Mouse (Mus musculus) thymus, adult 2 months (tissue): ENCODE measurements around the gene Gzme. TPM values are rescaled to one million over a fixed set of nuclear protein-coding genes. Genes with fewer than 3 reads are reported as not detected.

ENCODE experiments used
- DNase-seq: peaks from one replicate; pipeline ENCODE4 v3.0.0; 2021
- H3K27ac ChIP-seq: fragments of 200-500 bp; 2 replicates; pipeline ENCODE4 v1.5.1; 2012; ENCODE audit warnings: low read length, control low read depth; ENCODE audit not compliant: control insufficient read depth, insufficient read depth
- H3K27me3 ChIP-seq: fragments of 200-500 bp; 2 replicates; pipeline ENCODE4 v1.6.1; 2012; ENCODE audit warnings: mild to moderate bottlenecking, low read length, moderate library complexity, mixed read lengths; ENCODE audit not compliant: control insufficient read depth, insufficient read depth
- H3K36me3 ChIP-seq: fragments of 200-500 bp; 2 replicates; pipeline ENCODE4 v1.6.1; 2012; ENCODE audit warnings: mild to moderate bottlenecking, low read length, moderate library complexity; ENCODE audit not compliant: control insufficient read depth, insufficient read depth
- H3K4me1 ChIP-seq: fragments of 200-500 bp; replicated peaks from 2 replicates; pipeline ENCODE4 v1.6.1; 2012; ENCODE audit warnings: low read length; ENCODE audit not compliant: control insufficient read depth, insufficient read depth
- H3K4me3 ChIP-seq: fragments of 200-500 bp; 2 replicates; pipeline ENCODE4 v1.5.1; 2012; ENCODE audit warnings: mild to moderate bottlenecking, low read length, control low read depth, moderate library complexity; ENCODE audit not compliant: control insufficient read depth, insufficient read depth
- CTCF ChIP-seq: fragments of 200-500 bp; IDR thresholded peaks from 2 replicates; pipeline ENCODE4 v1.5.1; 2012; ENCODE audit warnings: mild to moderate bottlenecking, control low read depth, low read length, moderate library complexity, borderline replicate concordance; ENCODE audit not compliant: control insufficient read depth, poor library complexity, insufficient read depth; ENCODE audit errors: extremely low read depth
- POLR2A ChIP-seq: fragments of 200-500 bp; IDR thresholded peaks from 2 replicates; pipeline ENCODE4 v1.6.1; 2012; ENCODE audit warnings: mild to moderate bottlenecking, low read length, control low read depth, moderate library complexity; ENCODE audit not compliant: control insufficient read depth, poor library complexity, insufficient read depth; ENCODE audit errors: extremely low read depth
- WGBS: fragments of 180-500 bp; shearing (Covaris S2); methylation state at CpG from one replicate; pipeline ENCODE4 v1.1.7; 2018; 5-methylcytosine and 5-hydroxymethylcytosine counted together
- polyA plus RNA-seq: library from polyadenylated mRNA; depleted of rRNA; stranded (reverse); fragments of >200 nt; gene quantifications from 2 replicates; pipeline ENCODE4 v1.2.3, GENCODE M21; 2012; rRNA removed

Gzme gene
- polyA plus RNA-seq, 1 experiment: not detected

DNA sequence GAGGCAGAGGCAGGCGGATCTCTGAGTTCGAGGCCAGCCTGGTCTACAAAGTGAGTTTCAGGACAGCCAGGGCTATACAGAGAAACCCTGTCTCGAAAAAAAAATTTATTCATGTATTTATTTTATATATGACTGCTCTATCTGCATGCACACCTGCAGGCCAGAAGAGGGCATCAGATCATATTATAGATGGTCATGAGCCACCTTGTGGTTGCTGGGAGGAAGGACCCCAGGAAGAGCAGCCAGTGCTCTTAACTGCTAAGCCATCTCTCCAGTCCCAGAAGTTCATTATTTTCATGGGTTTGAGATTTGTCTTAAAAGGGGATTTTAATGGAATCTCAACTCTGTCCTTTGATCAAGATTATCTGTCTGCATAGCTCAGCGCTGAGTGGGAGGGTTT lies 21.5 kb downstream of the Gzme start:
- TF ChIP-seq POLR2A (no peak), CTCF (no peak)
- Histone ChIP-seq H3K4me1 (no peaks in the 10 kb centered on the region), H3K4me3 (no peak overlapping the region), H3K36me3 (no peaks in the 10 kb centered on the region), H3K27me3 (no peaks in the 10 kb centered on the region), H3K27ac (no peak overlapping the region)
- WGBS: 77% methylated on average over 4 of the region's 4 CpGs
- DNase-seq: peak; percentile 25

DNA sequence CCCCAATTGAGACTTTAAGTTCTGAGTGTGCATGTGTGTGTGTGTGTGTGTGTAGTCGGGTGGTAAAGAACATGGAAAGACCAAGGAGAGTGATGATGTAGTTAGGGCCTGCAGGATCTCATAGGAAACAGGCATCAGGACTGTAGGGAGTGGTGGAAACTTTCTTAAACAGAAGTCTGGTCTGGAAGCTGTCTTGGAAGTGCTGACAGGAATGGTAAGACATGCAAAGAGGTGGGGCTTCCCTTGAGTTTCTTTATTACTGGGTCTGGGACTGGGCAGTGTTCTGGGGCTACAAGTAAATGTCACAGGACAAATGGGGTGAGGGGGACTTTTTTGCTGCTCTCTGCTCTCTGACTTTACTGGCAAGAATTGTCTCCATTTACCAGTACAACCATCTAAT lies 22.8 kb downstream of the Gzme start:
- Histone ChIP-seq H3K27ac (no peak overlapping the region), H3K4me3 (no peak overlapping the region), H3K36me3 (no peaks in the 10 kb centered on the region), H3K27me3 (no peaks in the 10 kb centered on the region), H3K4me1 (no peaks in the 10 kb centered on the region)
- DNase-seq: no peak
- 90% methylated on average over 1 of the region's 1 CpGs for WGBS
- TF ChIP-seq CTCF (no peak), POLR2A (no peak)

DNA sequence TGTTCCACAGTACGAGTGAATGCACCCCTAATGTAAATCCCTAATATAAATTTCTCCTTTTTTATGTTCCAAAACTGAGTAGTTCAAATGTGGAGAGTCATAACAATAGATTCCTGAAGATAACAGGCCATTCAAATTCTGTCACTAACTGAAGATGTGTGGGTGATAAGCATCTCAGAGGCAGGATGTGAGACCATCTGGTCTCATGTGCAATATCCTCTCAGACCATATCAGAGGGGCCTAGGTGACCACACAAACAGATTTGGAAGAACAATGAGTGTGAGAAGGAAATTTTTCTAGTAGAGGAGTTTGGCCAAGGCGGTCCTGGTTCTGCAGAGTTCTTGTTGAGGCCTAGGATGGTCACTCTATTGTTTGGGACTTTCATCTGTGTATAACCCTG lies 27.1 kb downstream of the Gzme start:
- 41% methylated on average over 2 of the region's 2 CpGs for WGBS
- no peak for TF ChIP-seq CTCF
- no peak for TF ChIP-seq POLR2A
- no peaks in the 10 kb centered on the region for H3K27me3 ChIP-seq
- no peak for DNase-seq
- H3K4me3 ChIP-seq: no peak overlapping the region
- no peaks in the 10 kb centered on the region for H3K36me3 ChIP-seq
- H3K4me1 ChIP-seq: no peaks in the 10 kb centered on the region
- H3K27ac ChIP-seq: no peak overlapping the region

DNA sequence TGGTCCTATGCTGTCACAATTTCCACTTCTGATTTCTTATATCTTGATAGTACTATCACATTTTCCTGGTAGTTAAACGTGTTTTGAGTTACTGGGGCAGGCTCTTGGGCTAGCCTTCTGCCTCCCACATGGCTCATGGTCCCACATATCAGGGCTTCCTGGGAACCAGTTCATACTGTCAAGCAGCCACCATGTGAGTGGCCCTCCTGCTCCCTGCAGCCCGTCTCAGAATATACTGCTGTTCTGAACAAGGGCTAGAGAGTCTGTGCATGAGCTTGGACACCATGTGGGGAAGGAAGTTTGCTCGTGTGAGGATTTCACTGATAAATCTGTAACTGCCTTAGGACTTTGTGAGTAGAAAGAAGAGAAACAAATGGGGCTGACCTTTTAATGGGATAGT lies 33.7 kb downstream of the Gzme start:
- H3K4me1 ChIP-seq: no peaks in the 10 kb centered on the region
- no peak overlapping the region for H3K4me3 ChIP-seq
- no peak overlapping the region for H3K27ac ChIP-seq
- H3K27me3 ChIP-seq: no peaks in the 10 kb centered on the region
- no peaks in the 10 kb centered on the region for H3K36me3 ChIP-seq
- TF ChIP-seq CTCF: no peak
- TF ChIP-seq POLR2A: no peak
- 81% methylated on average over 3 of the region's 3 CpGs for WGBS
- DNase-seq: no peak

DNA sequence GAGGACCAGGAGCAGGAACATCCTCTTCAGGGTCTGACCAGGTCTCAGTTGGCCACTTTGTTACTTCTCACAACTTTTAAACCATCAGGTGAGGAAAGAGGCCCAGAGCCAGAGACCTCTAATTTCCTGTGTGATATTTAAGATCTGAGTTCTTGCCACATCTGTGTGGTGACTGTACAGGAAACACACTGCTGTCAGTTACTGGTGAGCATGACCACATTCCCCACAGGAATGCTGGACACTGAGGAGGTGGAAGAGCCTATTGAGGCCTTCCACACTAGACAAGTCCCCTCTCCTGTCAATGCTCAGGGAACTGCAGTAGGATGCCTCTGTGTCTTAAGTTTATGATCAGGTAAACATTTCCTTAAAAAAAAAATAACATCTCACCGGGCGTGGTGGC lies 35.3 kb downstream of the Gzme start, which contains the start of gene Mcpt8:
TSS of gene Mcpt8 (minus strand) at position 107 of the 400 bp plus-strand sequence.
- Histone ChIP-seq H3K36me3 (no peaks in the 10 kb centered on the region), H3K4me3 (no peak within 1 kb of the TSS), H3K4me1 (no peaks in the 10 kb centered on the region), H3K27me3 (no peaks in the 10 kb centered on the region), H3K27ac (no peak within 1 kb of the TSS)
- WGBS: 76% methylated on average over 2 of the region's 2 CpGs
- no peak for DNase-seq
- TF ChIP-seq CTCF: no peak

DNA sequence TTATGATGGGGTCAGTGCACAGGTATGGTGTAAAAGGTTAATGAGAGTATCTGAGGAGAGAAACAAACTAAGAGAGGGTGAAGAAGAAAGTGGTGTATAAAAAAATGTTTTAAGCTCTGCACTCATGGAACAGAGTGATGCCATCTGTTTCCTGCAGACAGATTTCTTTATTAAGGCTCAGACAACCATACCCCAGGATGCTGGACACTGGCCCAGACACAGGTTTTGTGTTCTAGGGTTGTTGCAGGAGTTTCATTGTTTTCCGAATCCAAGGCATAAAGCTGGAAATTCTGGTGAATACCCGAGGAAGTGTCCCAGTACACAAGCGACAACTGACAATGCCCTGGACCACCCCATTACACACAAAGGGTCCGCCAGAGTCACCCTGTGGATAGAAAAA lies 38.4 kb downstream of the Gzme start:
- Histone ChIP-seq H3K27me3 (no peaks in the 10 kb centered on the region), H3K36me3 (no peaks in the 10 kb centered on the region), H3K4me1 (no peaks in the 10 kb centered on the region), H3K27ac (no peak overlapping the region), H3K4me3 (no peak overlapping the region)
- 64% methylated on average over 4 of the region's 4 CpGs for WGBS
- TF ChIP-seq CTCF: no peak
- TF ChIP-seq POLR2A: no peak
- DNase-seq: no peak

Other genes with a start within 250 kb of the Gzme start
- gene Cbln3, start 236.2 kb downstream of the Gzme start, polyA plus RNA-seq: 0.04 and 0.09 TPM in 2 replicates
- gene Khnyn, start 235.7 kb downstream of the Gzme start, polyA plus RNA-seq: 33.7 and 35.5 TPM in 2 replicates
- gene Sdr39u1, start 220.3 kb downstream of the Gzme start, polyA plus RNA-seq: 50.2 and 54.8 TPM in 2 replicates
- gene Cma1, start 175.9 kb downstream of the Gzme start, polyA plus RNA-seq: 1.7 and 2.0 TPM in 2 replicates
- 0.28 TPM in 1 of 2 replicates, not detected in the other for gene Cma2, start 169.6 kb downstream of the Gzme start, polyA plus RNA-seq
- 0.66 and 0.77 TPM in 2 replicates for gene Mcpt1, start 102.7 kb downstream of the Gzme start, polyA plus RNA-seq
- gene Mcpt9, start 90.1 kb downstream of the Gzme start, polyA plus RNA-seq: not detected in 2 replicates
- 0.24 and 0.43 TPM in 2 replicates for gene Mcpt2, start 78.6 kb downstream of the Gzme start, polyA plus RNA-seq
- gene Mcpt4, start 58.3 kb downstream of the Gzme start, polyA plus RNA-seq: 1.9 and 2.9 TPM in 2 replicates
- gene Mcpt8, start 35.4 kb downstream of the Gzme start, polyA plus RNA-seq: 0.20 TPM in 1 of 2 replicates, not detected in the other
- 0.09 and 0.74 TPM in 2 replicates for gene Ctsg, start 18.1 kb downstream of the Gzme start, polyA plus RNA-seq
- gene Gzmd, start 12.0 kb upstream of the Gzme start, polyA plus RNA-seq: not detected in 2 replicates
- not detected in 2 replicates for gene Gzmg, start 39.0 kb upstream of the Gzme start, polyA plus RNA-seq
- not detected in 2 replicates for gene Gzmn, start 54.0 kb upstream of the Gzme start, polyA plus RNA-seq
- 0.24 TPM in 1 of 2 replicates, not detected in the other for gene Gzmf, start 90.8 kb upstream of the Gzme start, polyA plus RNA-seq
- gene Gzmc, start 114.0 kb upstream of the Gzme start, polyA plus RNA-seq: 0.54 and 0.60 TPM in 2 replicates
- 1.2 and 2.2 TPM in 2 replicates for gene Gzmb, start 141.6 kb upstream of the Gzme start, polyA plus RNA-seq
- 0.23 and 0.69 TPM in 2 replicates for gene Atp12a, start 244.4 kb upstream of the Gzme start, polyA plus RNA-seq